Mouse (Mus musculus): ENCODE measurements around the gene Clic1. TPM values are rescaled to one million over a fixed set of nuclear protein-coding genes. Genes with fewer than 3 reads are reported as not detected.

The Clic1 gene
- polyA plus RNA-seq, 1 experiment from 2014 or later = 320 TPM

DNA sequence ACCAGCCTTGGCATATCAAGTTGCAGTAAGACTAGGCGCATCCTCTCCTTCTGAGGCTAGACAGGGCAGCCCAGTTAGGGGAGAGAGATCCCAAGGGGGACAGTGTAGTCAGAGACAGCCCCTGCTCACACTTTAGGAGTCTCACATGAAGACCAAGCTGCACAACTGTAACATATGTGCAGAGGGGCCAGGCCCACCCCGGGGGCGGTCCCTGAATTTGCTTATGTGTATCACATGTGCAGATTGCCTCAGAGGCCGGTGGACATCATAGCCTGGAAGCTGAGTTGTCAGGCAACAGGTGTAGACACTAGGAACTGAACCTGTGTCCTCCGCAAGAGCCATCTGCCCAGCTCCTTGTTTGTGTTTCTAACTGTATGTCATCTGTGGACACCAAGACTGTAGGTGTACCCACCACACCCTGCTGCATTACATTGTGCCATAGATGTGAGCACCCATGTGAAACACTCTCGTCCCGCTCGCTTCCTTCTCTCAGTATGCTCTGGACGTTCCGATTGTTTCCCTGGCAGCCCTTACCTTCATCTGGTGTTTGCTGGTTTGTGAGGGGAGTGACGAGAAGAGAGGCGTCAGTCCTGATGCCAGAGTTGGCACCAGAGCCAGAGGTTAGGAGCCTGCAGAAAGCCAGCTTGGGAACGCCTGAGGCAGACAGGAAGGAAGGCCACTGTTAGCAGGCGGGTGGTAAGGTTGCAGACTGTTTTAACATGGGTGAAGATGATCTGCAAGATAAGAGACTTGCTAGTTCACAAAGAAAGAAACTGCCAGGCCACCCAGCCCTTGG lies 42.8 kb downstream of the Clic1 start:
- no peaks in the 10 kb centered on the region for H3K27me3 ChIP-seq
- H3K27ac ChIP-seq = 0 out of 2 replicates have a peak overlapping the region, but pooled peaks have one; percentile 13
- peaks cover 27% of the 10 kb centered on the region for H3K4me1 ChIP-seq
- WGBS = 80% methylated on average over 14 of the region's 14 CpGs
- ATAC-seq (replicated peaks; ENCODE audit: low FRiP score) = no peak
- H3K9ac ChIP-seq = no peak overlapping the region
- peaks cover 58% of the 10 kb centered on the region for H3K36me3 ChIP-seq
- no peak overlapping the region for H3K4me2 ChIP-seq
- no peak overlapping the region for H3K4me3 ChIP-seq (replicated peaks)
- no peaks in the 10 kb centered on the region for H3K9me3 ChIP-seq (replicated peaks)

- Histone ChIP-seq H3K9ac (no peak overlapping the region), H3K4me2 (no peak overlapping the region), H3K36me3 (peaks cover 78% of the 10 kb centered on the region), H3K4me1 (peaks cover 30% of the 10 kb centered on the region), H3K27me3 (no peaks in the 10 kb centered on the region), H3K27ac (no peak overlapping the region), H3K4me3 (replicated peaks) (no peak overlapping the region), H3K9me3 (replicated peaks) (no peaks in the 10 kb centered on the region)
- 88% methylated on average over 15 of the region's 15 CpGs for WGBS
- no peak for ATAC-seq (replicated peaks; ENCODE audit: low FRiP score)
These were observed 45.0 kb downstream of the Clic1 start for GRCm38 (mm10) chr17:35094475-35095365.

GRCm38 (mm10) chr17:35096597-35096996 lies 46.8 kb downstream of the Clic1 start:
- H3K36me3 ChIP-seq = peaks cover 92% of the 10 kb centered on the region
- H3K9me3 ChIP-seq (replicated peaks) = no peaks in the 10 kb centered on the region
- H3K9ac ChIP-seq = no peak overlapping the region
- H3K27me3 ChIP-seq = no peaks in the 10 kb centered on the region
- no peak overlapping the region for H3K27ac ChIP-seq
- H3K4me2 ChIP-seq = no peak overlapping the region
- ATAC-seq (replicated peaks; ENCODE audit: low FRiP score) = no peak
- no peak overlapping the region for H3K4me3 ChIP-seq (replicated peaks)
- H3K4me1 ChIP-seq = peaks cover 31% of the 10 kb centered on the region
- WGBS = 88% methylated on average over 12 of the region's 12 CpGs

GRCm38 (mm10) chr17:35097164-35097655 lies 47.4 kb downstream of the Clic1 start:
- Histone ChIP-seq H3K27ac (no peak overlapping the region), H3K27me3 (no peaks in the 10 kb centered on the region), H3K36me3 (peaks cover 94% of the 10 kb centered on the region), H3K9ac (no peak overlapping the region), H3K4me2 (no peak overlapping the region), H3K4me1 (peaks cover 37% of the 10 kb centered on the region), H3K9me3 (replicated peaks) (no peaks in the 10 kb centered on the region), H3K4me3 (replicated peaks) (no peak overlapping the region)
- 76% methylated on average over 12 of the region's 12 CpGs for WGBS
- no peak for ATAC-seq (replicated peaks; ENCODE audit: low FRiP score)

- H3K9me3 ChIP-seq (replicated peaks) = no peaks in the 10 kb centered on the region
- WGBS = 55% methylated on average over 10 of the region's 10 CpGs
- H3K4me2 ChIP-seq = no peak overlapping the region
- ATAC-seq (replicated peaks; ENCODE audit: low FRiP score) = peak; percentile 33
- H3K36me3 ChIP-seq = peaks cover 80% of the 10 kb centered on the region
- H3K4me3 ChIP-seq (replicated peaks) = no peak overlapping the region
- 0 out of 2 replicates have a peak overlapping the region, but pooled peaks have one; percentile 12 for H3K9ac ChIP-seq
- peaks cover 49% of the 10 kb centered on the region for H3K4me1 ChIP-seq
- no peaks in the 10 kb centered on the region for H3K27me3 ChIP-seq
- peak overlapping the region; percentile 59 for H3K27ac ChIP-seq
These were observed 50.5 kb downstream of the Clic1 start for GRCm38 (mm10) chr17:35100196-35100765.

GRCm38 (mm10) chr17:35101161-35101560 lies 51.4 kb downstream of the Clic1 start:
- ATAC-seq (replicated peaks; ENCODE audit: low FRiP score) = no peak
- Histone ChIP-seq H3K9ac (no peak overlapping the region), H3K27ac (peak overlapping the region; percentile 63), H3K4me3 (replicated peaks) (no peak overlapping the region), H3K9me3 (replicated peaks) (no peaks in the 10 kb centered on the region), H3K36me3 (peaks cover 74% of the 10 kb centered on the region), H3K27me3 (no peaks in the 10 kb centered on the region), H3K4me1 (peaks cover 54% of the 10 kb centered on the region), H3K4me2 (no peak overlapping the region)
- 74% methylated on average over 11 of the region's 11 CpGs for WGBS

GRCm38 (mm10) chr17:35102299-35102698 lies 52.5 kb downstream of the Clic1 start:
- Histone ChIP-seq H3K4me3 (replicated peaks) (no peak overlapping the region), H3K9me3 (replicated peaks) (no peaks in the 10 kb centered on the region), H3K4me2 (no peak overlapping the region), H3K27me3 (no peaks in the 10 kb centered on the region), H3K27ac (peak overlapping the region; percentile 78), H3K4me1 (peaks cover 54% of the 10 kb centered on the region), H3K9ac (peak overlapping the region; percentile 12; the same call in 1 of the 2 replicates), H3K36me3 (peaks cover 63% of the 10 kb centered on the region)
- WGBS = 59% methylated on average over 8 of the region's 8 CpGs
- ATAC-seq (replicated peaks; ENCODE audit: low FRiP score) = peak; percentile 7; the same call in 1 of the 2 replicates

DNA sequence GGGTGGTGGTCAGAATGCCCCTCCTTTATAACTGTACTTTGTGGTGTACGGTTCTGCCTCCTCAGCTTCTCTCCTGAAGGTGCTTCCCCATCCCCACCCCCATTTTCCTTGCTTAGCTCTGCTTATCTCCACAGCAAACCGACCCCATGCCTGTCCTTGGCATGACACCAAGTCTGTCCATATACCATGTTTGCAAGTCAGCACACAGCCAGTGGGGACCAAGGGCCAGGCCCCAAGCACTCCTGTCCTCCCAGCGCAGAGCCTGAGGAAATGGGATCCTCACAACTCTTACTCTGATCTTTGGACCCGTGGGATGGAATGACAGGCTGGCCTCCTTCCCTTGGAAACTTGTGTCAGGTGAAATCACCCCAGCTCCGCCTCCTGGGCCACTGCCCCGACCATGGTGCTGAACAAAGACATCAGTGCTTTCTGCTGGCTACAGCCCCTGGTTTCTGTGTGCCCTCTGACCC lies 53.5 kb downstream of the Clic1 start:
- H3K4me1 ChIP-seq = peaks cover 54% of the 10 kb centered on the region
- H3K4me3 ChIP-seq (replicated peaks) = no peak overlapping the region
- H3K9me3 ChIP-seq (replicated peaks) = no peaks in the 10 kb centered on the region
- 57% methylated on average over 6 of the region's 6 CpGs for WGBS
- ATAC-seq (replicated peaks; ENCODE audit: low FRiP score) = no peak
- no peak overlapping the region for H3K4me2 ChIP-seq
- no peaks in the 10 kb centered on the region for H3K27me3 ChIP-seq
- no peak overlapping the region for H3K9ac ChIP-seq
- peaks cover 54% of the 10 kb centered on the region for H3K36me3 ChIP-seq
- peak overlapping the region; percentile 78 for H3K27ac ChIP-seq

GRCm38 (mm10) chr17:35104079-35104478 lies 54.3 kb downstream of the Clic1 start:
- no peak overlapping the region for H3K4me2 ChIP-seq
- peaks cover 46% of the 10 kb centered on the region for H3K36me3 ChIP-seq
- no peak overlapping the region for H3K4me3 ChIP-seq (replicated peaks)
- 95% methylated on average over 7 of the region's 7 CpGs for WGBS
- 0 out of 2 replicates have a peak overlapping the region, but pooled peaks have one; percentile 78 for H3K27ac ChIP-seq
- no peak for ATAC-seq (replicated peaks; ENCODE audit: low FRiP score)
- no peak overlapping the region for H3K9ac ChIP-seq
- H3K4me1 ChIP-seq = peaks cover 54% of the 10 kb centered on the region
- no peaks in the 10 kb centered on the region for H3K27me3 ChIP-seq
- no peaks in the 10 kb centered on the region for H3K9me3 ChIP-seq (replicated peaks)

- H3K36me3 ChIP-seq = peaks cover 39% of the 10 kb centered on the region
- H3K27ac ChIP-seq = no peak overlapping the region
- no peak overlapping the region for H3K9ac ChIP-seq
- H3K4me1 ChIP-seq = peaks cover 49% of the 10 kb centered on the region
- H3K4me3 ChIP-seq (replicated peaks) = no peak overlapping the region
- ATAC-seq (replicated peaks; ENCODE audit: low FRiP score) = no peak
- 74% methylated on average over 6 of the region's 6 CpGs for WGBS
- no peaks in the 10 kb centered on the region for H3K9me3 ChIP-seq (replicated peaks)
- no peaks in the 10 kb centered on the region for H3K27me3 ChIP-seq
- H3K4me2 ChIP-seq = no peak overlapping the region
These were observed 55.0 kb downstream of the Clic1 start for GRCm38 (mm10) chr17:35104754-35105153.

DNA sequence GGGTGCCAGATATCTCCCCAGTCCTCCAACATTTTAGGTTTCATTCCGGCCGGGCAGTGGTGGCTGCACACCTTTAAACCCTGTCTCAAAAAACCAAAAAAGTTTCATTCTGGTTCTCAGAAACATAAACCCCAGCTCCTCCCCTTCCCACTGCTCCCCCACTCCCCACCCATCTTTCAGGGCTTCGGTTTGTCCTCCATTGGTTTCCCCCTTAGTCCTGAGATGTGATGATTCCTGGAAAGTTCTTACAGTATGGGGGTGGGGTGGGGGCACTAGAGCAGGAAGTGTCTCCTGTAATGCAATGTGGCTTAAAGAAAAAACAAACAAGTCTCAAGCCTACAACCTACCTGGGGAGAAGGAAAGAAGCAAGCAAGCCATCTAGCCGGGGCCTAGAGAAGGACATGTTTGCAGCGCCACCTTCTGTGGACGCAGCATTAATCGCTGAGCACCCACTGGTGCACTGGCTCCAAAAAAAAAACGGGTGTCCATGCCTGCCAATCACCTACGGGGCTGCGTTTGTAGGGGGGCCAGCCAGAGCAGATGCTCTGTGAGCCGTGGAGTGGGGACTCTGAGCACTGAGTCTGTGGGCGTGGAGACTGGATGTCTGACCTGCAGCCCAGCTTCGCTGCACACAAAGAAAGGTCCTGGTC lies 56.1 kb downstream of the Clic1 start:
- Histone ChIP-seq H3K9ac (peak overlapping the region; percentile 33; the same call in 1 of the 2 replicates), H3K27me3 (no peaks in the 10 kb centered on the region), H3K9me3 (replicated peaks) (no peaks in the 10 kb centered on the region), H3K4me2 (peak overlapping the region; percentile 50), H3K4me1 (peaks cover 40% of the 10 kb centered on the region), H3K4me3 (replicated peaks) (0 out of 2 replicates have a peak overlapping the region, but pooled peaks have one; percentile 13), H3K27ac (peak overlapping the region; percentile 41), H3K36me3 (peaks cover 29% of the 10 kb centered on the region)
- ATAC-seq (replicated peaks; ENCODE audit: low FRiP score) = no peak
- 24% methylated on average over 13 of the region's 13 CpGs for WGBS
